Mouse (Mus musculus): ENCODE measurements around the gene Phc1.

GRCm38 (mm10) chr6:122290253-122290652 is 50.1 kb downstream of the Phc1 start:
- TF ChIP-seq EP300 (IDR thresholded peaks at IDR 0.05; ENCODE audit: insufficient read depth, low read depth, low read length): no peak
- no peak for TF ChIP-seq CTCF (IDR thresholded peaks at IDR 0.05; ENCODE audit: low read depth, low read length)
- no peak for TF ChIP-seq POLR2A (IDR thresholded peaks at IDR 0.05; ENCODE audit: insufficient read depth, low read length)
